Mouse (Mus musculus) lung, adult 2 months (tissue): ENCODE data around the gene Nfkbil1. TPM values are rescaled to one million over a fixed set of nuclear protein-coding genes. Genes with fewer than 3 reads are reported as not detected.

Experiments
- DNase-seq: peaks from one replicate; pipeline ENCODE4 v3.0.0; 2022
- H3K4me1 ChIP-seq: fragments of 200-500 bp; 2 replicates; pipeline ENCODE4 v1.6.1; 2011; ENCODE audit warnings: low read length; ENCODE audit not compliant: control insufficient read depth, insufficient read depth
- H3K4me3 ChIP-seq: fragments of 200-500 bp; replicated peaks from 2 replicates; pipeline ENCODE3; 2011; ENCODE audit warnings: low read depth, mild to moderate bottlenecking, control low read depth, low read length; ENCODE audit errors: extremely low read depth
- CTCF ChIP-seq: fragments of 200-500 bp; IDR thresholded peaks from 2 replicates; pipeline ENCODE4 v1.5.1; 2011; ENCODE audit warnings: mild to moderate bottlenecking, low read length, control low read depth; ENCODE audit not compliant: insufficient read depth
- POLR2A ChIP-seq: fragments of 200-500 bp; IDR thresholded peaks from 2 replicates; pipeline ENCODE4 v1.6.1; 2011; ENCODE audit warnings: low read depth, mild to moderate bottlenecking, control low read depth, low read length, borderline replicate concordance; ENCODE audit errors: extremely low read depth
- WGBS: fragments of 180-500 bp; shearing (Covaris S2); methylation state at CpG from one replicate; pipeline ENCODE4 v1.1.7; 2018; 5-methylcytosine and 5-hydroxymethylcytosine counted together
- polyA plus RNA-seq: library from polyadenylated mRNA; depleted of rRNA; stranded (reverse); fragments of >200 nt; gene quantifications from 2 replicates; pipeline ENCODE4 v1.2.3, GENCODE M21; 2012; rRNA removed

Gene Nfkbil1
- polyA plus RNA-seq: 16.5 and 21.6 TPM in 2 replicates

DNA sequence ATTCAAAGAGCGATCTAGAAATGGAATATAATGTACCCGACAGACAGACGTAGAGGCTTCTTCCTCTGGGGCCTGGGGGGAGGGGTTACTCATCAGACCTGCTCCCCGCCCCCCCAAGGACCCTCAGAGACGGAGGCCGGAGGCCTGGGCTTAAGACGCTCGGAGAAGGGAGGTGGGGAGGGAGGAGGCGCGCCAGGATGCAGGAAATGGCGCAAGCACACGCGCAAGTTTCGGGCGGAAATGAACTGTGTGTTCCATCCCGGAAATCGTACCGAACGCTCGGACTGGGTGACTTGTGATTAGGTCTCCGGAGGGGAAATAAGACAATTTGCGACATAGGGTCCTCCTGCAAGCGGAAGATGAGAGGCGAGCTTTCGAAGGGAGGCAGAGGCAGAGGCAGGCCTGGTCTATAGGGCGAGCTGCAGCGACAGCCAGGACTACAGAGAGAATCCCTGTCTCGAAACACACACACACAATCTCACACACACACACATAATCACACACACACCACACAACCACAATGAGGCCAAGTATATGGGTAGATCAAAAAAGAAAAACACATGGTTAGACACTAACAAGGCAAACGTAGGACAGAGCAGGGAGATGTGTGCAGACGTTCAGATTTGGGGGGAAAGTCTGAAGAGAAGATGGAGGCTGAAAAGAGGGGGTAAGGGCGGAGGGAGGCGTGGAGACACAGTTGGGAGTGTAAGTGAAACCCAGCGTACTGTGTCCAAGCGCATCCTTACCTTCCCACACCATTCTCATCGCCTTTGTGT lies at the start of gene Nfkbil1:
Nfkbil1 (minus strand) TSS at position 179 of the 776 bp plus-strand sequence.
- Histone ChIP-seq H3K4me1 (peaks cover 8% of the 10 kb centered on the region; the same call in 1 of the 2 replicates), H3K4me3 (peak within 1 kb of the TSS; percentile 80)
- DNase-seq: peak; percentile 82
- WGBS: under 1% methylated on average over 35 of the region's 35 CpGs
- TF ChIP-seq CTCF: peak; percentile 3; the same call in 1 of the 2 replicates
- peak; percentile 71; the same call in 1 of the 2 replicates for TF ChIP-seq POLR2A

DNA sequence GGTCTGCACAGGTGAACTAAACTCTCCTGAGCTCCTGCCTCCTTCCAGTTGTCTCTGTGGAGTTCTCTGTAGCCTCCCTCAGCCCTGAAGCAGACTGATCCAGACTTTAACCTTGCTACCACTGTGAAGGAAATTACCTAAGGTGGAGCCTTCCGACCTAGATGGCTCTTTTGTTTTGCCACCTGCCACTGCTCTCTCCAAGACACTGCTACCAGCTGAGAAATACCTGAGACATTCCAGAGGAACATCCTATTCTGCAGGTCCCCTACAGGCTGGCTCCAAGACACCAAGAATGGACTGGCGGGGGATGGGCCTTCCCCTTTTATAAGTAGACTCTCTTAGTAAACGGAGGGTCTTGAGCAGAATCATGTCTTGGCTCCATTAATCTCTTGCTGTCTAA lies 44.7 kb upstream of the Nfkbil1 start:
- whole genome bisulfite sequencing: 61% methylated on average over 3 of the region's 3 CpGs
- TF ChIP-seq CTCF (no peak), POLR2A (no peak)

DNA sequence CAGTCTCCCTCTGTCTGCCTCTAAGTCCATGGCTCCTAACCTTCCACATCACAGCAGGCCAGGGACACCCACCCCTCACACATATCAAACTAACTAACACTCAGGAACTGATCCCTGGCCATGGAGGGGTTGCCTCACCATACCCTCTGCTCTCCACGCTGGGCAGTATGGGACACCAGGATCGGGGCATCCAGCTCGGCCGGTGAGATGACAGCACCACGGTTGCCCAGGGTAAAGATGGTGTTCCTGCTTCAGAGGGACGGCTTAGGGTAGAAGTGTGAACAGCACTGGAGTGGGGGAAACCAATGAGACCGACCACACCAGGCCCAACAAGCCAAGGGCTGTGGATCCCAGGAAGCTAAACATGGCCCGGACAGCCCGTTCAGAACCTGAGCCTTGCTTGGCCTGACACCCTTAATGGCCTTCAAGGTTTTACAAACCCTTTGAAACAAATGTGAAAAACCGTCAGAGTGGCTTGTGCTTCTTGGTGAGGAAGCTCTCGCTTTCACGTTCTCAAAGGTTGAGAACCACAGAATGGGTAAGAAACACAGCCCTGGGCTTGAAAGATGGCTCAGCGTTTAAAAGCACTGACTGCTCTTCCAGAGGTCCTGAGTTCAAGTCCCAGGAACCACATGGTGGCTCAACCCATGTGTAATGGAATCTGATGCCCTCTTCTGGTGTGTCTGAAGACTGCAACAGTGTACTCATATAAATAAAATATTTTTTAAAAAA lies 43.5 kb upstream of the Nfkbil1 start:
- WGBS: 85% methylated on average over 13 of the region's 13 CpGs
- Histone ChIP-seq H3K4me1 (no peaks in the 10 kb centered on the region), H3K4me3 (no peak overlapping the region)
- TF ChIP-seq CTCF (no peak), POLR2A (no peak)
- no peak for DNase-seq

More for the DNA sequence above, 44.7 kb upstream of the Nfkbil1 start:
- no peak for DNase-seq
- Histone ChIP-seq H3K4me1 (no peaks in the 10 kb centered on the region), H3K4me3 (no peak overlapping the region)

DNA sequence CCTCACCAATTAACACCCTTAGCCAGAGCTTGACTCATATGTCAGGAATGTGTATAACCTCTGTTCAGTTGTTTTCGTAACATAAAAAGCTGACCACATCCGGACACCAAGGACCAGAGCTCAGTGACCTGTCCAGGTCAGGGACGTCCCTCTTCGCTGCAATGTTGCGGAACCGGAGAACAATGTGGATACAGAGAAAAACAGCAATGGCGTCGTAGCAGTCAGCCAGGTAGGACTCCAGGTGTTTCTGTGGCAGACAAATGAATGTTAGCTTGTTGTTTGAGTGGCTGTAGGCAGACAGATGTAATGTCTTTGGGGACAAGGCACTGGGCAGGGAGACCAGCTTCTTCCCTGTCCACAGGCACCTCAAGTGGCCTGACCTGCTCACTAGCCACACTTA lies 42.5 kb upstream of the Nfkbil1 start:
- Histone ChIP-seq H3K4me3 (no peak overlapping the region), H3K4me1 (no peaks in the 10 kb centered on the region)
- no peak for DNase-seq
- 70% methylated on average over 8 of the region's 8 CpGs for WGBS
- TF ChIP-seq CTCF (no peak), POLR2A (no peak)

DNA sequence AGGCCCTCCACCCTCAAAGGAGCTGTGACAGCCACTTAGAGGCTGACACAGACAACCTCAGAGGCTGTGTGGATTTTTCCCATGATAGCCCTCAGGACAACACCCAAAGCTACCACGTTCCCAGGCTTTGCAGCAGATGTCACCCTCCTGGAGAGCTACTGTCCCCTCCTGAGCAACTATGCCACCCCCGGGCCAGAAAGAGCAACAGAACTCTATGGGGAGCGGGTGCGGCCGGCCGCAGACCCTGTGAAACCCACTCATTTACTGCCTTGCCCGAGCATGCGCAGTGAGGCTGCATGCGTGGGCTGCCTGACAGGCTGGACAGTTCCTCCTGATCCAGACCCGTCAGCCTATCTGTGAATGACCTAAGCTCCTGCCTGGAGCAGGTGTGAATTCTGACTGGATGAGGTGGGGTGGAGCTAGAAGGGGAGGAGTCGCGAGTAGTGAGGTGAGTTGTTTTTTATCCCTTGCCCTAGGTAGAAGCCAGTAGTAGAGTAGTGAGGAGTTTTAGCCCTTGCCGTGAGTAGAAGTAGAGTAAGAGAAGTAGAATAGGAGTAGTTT lies 40.8 kb upstream of the Nfkbil1 start:
- Histone ChIP-seq H3K4me3 (no peak overlapping the region), H3K4me1 (no peaks in the 10 kb centered on the region)
- WGBS: 15% methylated on average over 13 of the region's 13 CpGs
- DNase-seq: no peak
- TF ChIP-seq POLR2A (no peak), CTCF (no peak)

- H3K4me1 ChIP-seq: no peaks in the 10 kb centered on the region
- peak; percentile 93 for DNase-seq
- WGBS: 4% methylated on average over 11 of the region's 11 CpGs
- no peak overlapping the region for H3K4me3 ChIP-seq
- TF ChIP-seq POLR2A (no peak), CTCF (peak; percentile 93)
These were observed 39.2 kb upstream of the Nfkbil1 start for GRCm38 (mm10) chr17:35274770-35275169.

DNA sequence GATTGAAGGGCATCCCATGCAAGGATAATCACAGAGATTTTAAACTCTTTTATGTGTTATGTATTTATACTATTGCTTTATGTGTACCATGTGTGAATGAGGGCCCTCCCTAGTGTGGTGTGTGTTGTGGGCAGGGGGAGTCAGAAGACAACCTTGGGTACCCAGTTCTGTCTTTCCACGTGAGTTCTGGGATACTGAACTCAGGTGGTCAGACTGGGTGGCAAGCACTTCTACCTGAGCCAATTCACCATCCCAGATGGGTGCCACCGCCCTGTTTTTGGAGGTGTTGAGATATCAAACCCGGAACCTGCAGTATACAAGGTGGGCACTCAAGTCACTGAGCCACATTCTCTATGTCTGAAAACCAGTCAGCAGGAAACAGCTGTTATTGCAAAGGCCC lies 36.7 kb upstream of the Nfkbil1 start:
- Histone ChIP-seq H3K4me3 (no peak overlapping the region), H3K4me1 (no peaks in the 10 kb centered on the region)
- DNase-seq: no peak
- TF ChIP-seq CTCF: no peak
- TF ChIP-seq POLR2A: no peak
- WGBS: 75% methylated on average over 3 of the region's 3 CpGs

DNA sequence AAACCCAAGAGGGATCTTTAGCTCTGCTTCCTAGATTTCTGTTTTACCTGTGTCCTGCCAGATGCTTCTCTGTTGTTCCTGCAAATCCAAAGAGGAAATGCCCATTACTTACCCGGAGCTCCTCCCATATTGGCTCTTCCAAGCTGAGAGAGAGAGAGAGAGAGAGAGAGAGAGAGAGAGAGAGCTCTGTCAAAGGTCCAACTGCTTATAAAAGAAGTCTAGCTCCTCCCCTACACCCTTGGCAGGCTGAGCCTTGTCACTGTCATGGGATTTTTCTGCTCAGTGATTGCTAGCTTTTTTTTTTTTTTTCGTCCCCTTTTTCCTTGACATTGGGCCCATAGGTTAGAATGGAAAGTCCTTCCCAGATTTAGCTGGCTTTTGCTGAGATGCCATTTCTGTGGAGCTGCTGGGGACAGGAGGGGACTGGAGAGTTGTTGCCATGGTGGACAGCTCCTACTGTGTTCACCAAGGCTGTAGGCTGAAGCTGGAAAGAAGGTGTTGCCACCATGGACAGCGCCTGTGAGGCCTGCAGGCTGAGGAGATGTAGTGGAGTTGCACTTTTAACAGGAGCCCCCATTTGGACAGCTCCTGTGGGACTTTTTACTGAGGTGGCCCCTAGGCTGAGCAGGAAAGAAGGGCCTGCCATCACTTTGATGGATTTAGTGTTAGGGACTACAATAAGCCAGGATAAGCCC lies 34.2 kb upstream of the Nfkbil1 start:
- no peak for DNase-seq
- no peak overlapping the region for H3K4me3 ChIP-seq
- no peaks in the 10 kb centered on the region; the same call in 1 of the 2 replicates for H3K4me1 ChIP-seq
- WGBS: 23% methylated on average over 3 of the region's 3 CpGs
- TF ChIP-seq POLR2A: no peak
- no peak for TF ChIP-seq CTCF

- Histone ChIP-seq H3K4me3 (no peak overlapping the region), H3K4me1 (no peaks in the 10 kb centered on the region; the same call in 1 of the 2 replicates)
- no peak for DNase-seq
- no peak for TF ChIP-seq CTCF
- TF ChIP-seq POLR2A: no peak
- 75% methylated on average over 1 of the region's 1 CpGs for WGBS
These were observed 32.0 kb upstream of the Nfkbil1 start for GRCm38 (mm10) chr17:35267399-35268086.

DNA sequence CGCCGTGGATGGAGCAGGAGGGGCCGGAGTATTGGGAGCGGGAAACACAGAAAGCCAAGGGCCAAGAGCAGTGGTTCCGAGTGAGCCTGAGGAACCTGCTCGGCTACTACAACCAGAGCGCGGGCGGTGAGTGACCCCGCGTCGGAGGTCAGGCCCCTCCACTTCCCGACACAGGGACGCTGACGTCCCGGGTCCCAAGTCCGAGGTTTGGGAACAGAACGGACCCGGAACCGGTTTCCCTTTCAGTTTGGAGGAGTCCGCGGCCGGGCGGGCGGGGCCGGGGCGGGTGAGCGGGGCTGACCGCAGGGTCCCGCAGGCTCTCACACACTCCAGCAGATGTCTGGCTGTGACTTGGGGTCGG lies 27.9 kb upstream of the Nfkbil1 start:
- DNase-seq: no peak
- Histone ChIP-seq H3K4me3 (peak overlapping the region; percentile 89), H3K4me1 (peaks cover 4% of the 10 kb centered on the region)
- WGBS: 2% methylated on average over 31 of the region's 31 CpGs
- no peak for TF ChIP-seq POLR2A
- no peak for TF ChIP-seq CTCF
